Mouse (Mus musculus) lung, embryonic 14.5 days (tissue): ENCODE results near the gene Rhbdl2. TPM values are rescaled to one million over a fixed set of nuclear protein-coding genes. Genes with fewer than 3 reads are reported as not detected.

Experiments
- ATAC-seq: fragments of 200-750 bp; cut with Nextera tagmentation; 2 replicates; pipeline ENCODE4 v1.8.0; 2017; ENCODE audit warnings: mild to moderate bottlenecking, moderate TSS enrichment, moderate library complexity; ENCODE audit not compliant: insufficient read depth
- DNase-seq: peaks from one replicate; pipeline ENCODE4 v3.0.0-alpha.2; 2015
- H3K27ac ChIP-seq: fragments of 300-500 bp; sonication (generic); 2 replicates; pipeline ENCODE4 v1.5.1; 2014; ENCODE audit warnings: low read depth, mild to moderate bottlenecking, moderate library complexity
- H3K27me3 ChIP-seq: fragments of 300-500 bp; sonication (generic); 2 replicates; pipeline ENCODE4 v1.6.1; 2014; ENCODE audit warnings: low read length, control low read depth; ENCODE audit not compliant: insufficient read depth
- H3K36me3 ChIP-seq: fragments of 300-500 bp; sonication (generic); 2 replicates; pipeline ENCODE4 v1.6.1; 2014; ENCODE audit warnings: control low read depth; ENCODE audit not compliant: insufficient read depth
- H3K4me1 ChIP-seq: fragments of 300-500 bp; sonication (generic); 2 replicates; pipeline ENCODE4 v1.6.1; 2014; ENCODE audit warnings: antibody characterized with exemption, control low read depth; ENCODE audit not compliant: insufficient read depth
- H3K4me2 ChIP-seq: fragments of 300-500 bp; sonication (generic); 2 replicates; pipeline ENCODE4 v1.6.1; 2014; ENCODE audit warnings: mild to moderate bottlenecking
- H3K4me3 ChIP-seq: fragments of 300-500 bp; sonication (generic); 2 replicates; pipeline ENCODE4 v1.5.1; 2014; ENCODE audit warnings: low read depth, low read length
- H3K9ac ChIP-seq: fragments of 300-500 bp; sonication (generic); 2 replicates; pipeline ENCODE4 v1.6.1; 2014
- H3K9me3 ChIP-seq: fragments of 300-500 bp; sonication (generic); 2 replicates; pipeline ENCODE4 v1.6.1; 2016; ENCODE audit warnings: low read depth, low read length, control low read depth
- CTCF ChIP-seq: IDR thresholded peaks from 2 replicates; pipeline ENCODE4 v1.5.1; 2016; ENCODE audit warnings: antibody characterized with exemption, low read depth
- WGBS: fragments of 180-500 bp; shearing (Covaris S2); extraction: QIAGEN DNeasy Blood & Tissue Kit; methylation state at CpG from one replicate; pipeline ENCODE4 v1.1.7; 2014; 5-methylcytosine and 5-hydroxymethylcytosine counted together
- polyA plus RNA-seq: library from polyadenylated mRNA; unstranded; fragments of >200 nt; fragmentation: Nextera tagmentation; extraction: Ambion mirVana; gene quantifications from 2 replicates; pipeline ENCODE4 v1.2.1, GENCODE M21; 2014

Gene Rhbdl2
- polyA plus RNA-seq, 1 experiment from 2014 or later, result 1.1 TPM

- Histone ChIP-seq H3K4me2 (no peak overlapping the region), H3K4me3 (no peak overlapping the region), H3K27ac (no peak overlapping the region), H3K4me1 (0 out of 2 replicates have a peak, but pooled peaks cover 3% of the 10 kb centered on the region), H3K9me3 (no peaks in the 10 kb centered on the region), H3K36me3 (no peaks in the 10 kb centered on the region), H3K9ac (no peak overlapping the region), H3K27me3 (no peaks in the 10 kb centered on the region)
- TF ChIP-seq CTCF, result no peak
- ATAC-seq, result no peak
- WGBS, result 94% methylated on average over 6 of the region's 6 CpGs
- DNase-seq, result no peak
Observed at GRCm38 (mm10) chr4:123793136-123793535, 5.5 kb downstream of the Rhbdl2 start.

GRCm38 (mm10) chr4:123795057-123795456 lies 7.4 kb downstream of the Rhbdl2 start:
- H3K4me3 ChIP-seq, result no peak overlapping the region
- DNase-seq (no peak), ATAC-seq (no peak)
- H3K27ac ChIP-seq, result no peak overlapping the region
- no peaks in the 10 kb centered on the region for H3K4me1 ChIP-seq
- H3K4me2 ChIP-seq, result no peak overlapping the region
- no peak for TF ChIP-seq CTCF
- H3K27me3 ChIP-seq, result no peaks in the 10 kb centered on the region
- no peaks in the 10 kb centered on the region for H3K36me3 ChIP-seq
- 55% methylated on average over 2 of the region's 2 CpGs for WGBS
- H3K9ac ChIP-seq, result no peak overlapping the region
- no peaks in the 10 kb centered on the region for H3K9me3 ChIP-seq

GRCm38 (mm10) chr4:123797403-123797802 lies 9.7 kb downstream of the Rhbdl2 start:
- no peak overlapping the region for H3K27ac ChIP-seq

GRCm38 (mm10) chr4:123797856-123798255 lies 10.2 kb downstream of the Rhbdl2 start:
- H3K9ac ChIP-seq, result no peak overlapping the region
- no peak for DNase-seq
- no peaks in the 10 kb centered on the region for H3K4me1 ChIP-seq
- 57% methylated on average over 7 of the region's 7 CpGs for whole genome bisulfite sequencing
- no peaks in the 10 kb centered on the region for H3K27me3 ChIP-seq
- H3K36me3 ChIP-seq, result no peaks in the 10 kb centered on the region
- H3K27ac ChIP-seq, result no peak overlapping the region
- ATAC-seq, result no peak
- H3K9me3 ChIP-seq, result no peaks in the 10 kb centered on the region
- no peak for TF ChIP-seq CTCF
- no peak overlapping the region for H3K4me3 ChIP-seq
- no peak overlapping the region for H3K4me2 ChIP-seq

More at GRCm38 (mm10) chr4:123797403-123797802, 9.7 kb downstream of the Rhbdl2 start:
- no peaks in the 10 kb centered on the region for H3K27me3 ChIP-seq
- DNase-seq (no peak), ATAC-seq (no peak)
- no peaks in the 10 kb centered on the region for H3K4me1 ChIP-seq
- no peaks in the 10 kb centered on the region for H3K9me3 ChIP-seq
- H3K9ac ChIP-seq, result no peak overlapping the region
- H3K36me3 ChIP-seq, result no peaks in the 10 kb centered on the region
- TF ChIP-seq CTCF, result no peak
- H3K4me2 ChIP-seq, result no peak overlapping the region
- H3K4me3 ChIP-seq, result no peak overlapping the region
- WGBS, result 81% methylated on average over 3 of the region's 3 CpGs

- Histone ChIP-seq H3K4me3 (no peak overlapping the region), H3K9me3 (no peaks in the 10 kb centered on the region), H3K4me1 (no peaks in the 10 kb centered on the region), H3K36me3 (no peaks in the 10 kb centered on the region), H3K27me3 (no peaks in the 10 kb centered on the region), H3K4me2 (no peak overlapping the region), H3K9ac (no peak overlapping the region), H3K27ac (no peak overlapping the region)
- 61% methylated on average over 6 of the region's 6 CpGs for WGBS
- ATAC-seq (no peak), DNase-seq (no peak)
- no peak for TF ChIP-seq CTCF
Observed at GRCm38 (mm10) chr4:123803642-123804041, 16.0 kb downstream of the Rhbdl2 start.

GRCm38 (mm10) chr4:123808304-123808703 lies 20.6 kb downstream of the Rhbdl2 start:
- no peaks in the 10 kb centered on the region for H3K9me3 ChIP-seq
- no peak for ATAC-seq

GRCm38 (mm10) chr4:123810475-123811295 lies 23.0 kb downstream of the Rhbdl2 start:
- Histone ChIP-seq H3K27ac (no peak overlapping the region), H3K36me3 (no peaks in the 10 kb centered on the region), H3K4me3 (no peak overlapping the region), H3K4me1 (no peaks in the 10 kb centered on the region), H3K9ac (no peak overlapping the region), H3K9me3 (no peaks in the 10 kb centered on the region), H3K27me3 (no peaks in the 10 kb centered on the region), H3K4me2 (no peak overlapping the region)
- no peak for ATAC-seq
- 79% methylated on average over 12 of the region's 12 CpGs for WGBS
- TF ChIP-seq CTCF, result no peak
- DNase-seq, result no peak

More at GRCm38 (mm10) chr4:123808304-123808703, 20.6 kb downstream of the Rhbdl2 start:
- 75% methylated on average over 11 of the region's 11 CpGs for WGBS
- Histone ChIP-seq H3K27me3 (no peaks in the 10 kb centered on the region), H3K4me2 (no peak overlapping the region), H3K36me3 (no peaks in the 10 kb centered on the region), H3K27ac (no peak overlapping the region), H3K4me1 (no peaks in the 10 kb centered on the region), H3K9ac (no peak overlapping the region), H3K4me3 (no peak overlapping the region)
- no peak for TF ChIP-seq CTCF
- no peak for DNase-seq
